Mouse (Mus musculus) myocyte (in vitro differentiated cells): ENCODE data around the gene Pdcl3.

Source experiments
- E2F4 ChIP-seq: IDR thresholded peaks from one replicate; pipeline ENCODE4 v1.6.1; 2011; ENCODE audit warnings: mild to moderate bottlenecking, control low read depth, moderate library complexity; ENCODE audit not compliant: insufficient read depth
- MYOG ChIP-seq, 3 experiments: IDR thresholded peaks; one replicate each; pipeline ENCODE4 v1.6.1; 2011; ENCODE audit warnings: control low read depth in 2 of 3, low read depth in 2 of 3, mild to moderate bottlenecking in 2 of 3; ENCODE audit not compliant: insufficient read length in 2 of 3, control insufficient read depth in 1 of 3, insufficient read depth in 1 of 3
- POLR2A ChIP-seq: IDR thresholded peaks from one replicate; pipeline ENCODE4 v1.6.1; 2011; ENCODE audit warnings: low read depth, mild to moderate bottlenecking, control low read depth, moderate library complexity; ENCODE audit not compliant: insufficient read length
- REST ChIP-seq: IDR thresholded peaks from one replicate; pipeline ENCODE4 v1.6.1; 2011; ENCODE audit warnings: mild to moderate bottlenecking, control low read depth, moderate library complexity; ENCODE audit not compliant: insufficient read depth, insufficient read length
- TCF3 ChIP-seq: IDR thresholded peaks from one replicate; pipeline ENCODE4 v1.6.1; 2011; ENCODE audit warnings: low read depth, control low read depth; ENCODE audit not compliant: insufficient read length

DNA sequence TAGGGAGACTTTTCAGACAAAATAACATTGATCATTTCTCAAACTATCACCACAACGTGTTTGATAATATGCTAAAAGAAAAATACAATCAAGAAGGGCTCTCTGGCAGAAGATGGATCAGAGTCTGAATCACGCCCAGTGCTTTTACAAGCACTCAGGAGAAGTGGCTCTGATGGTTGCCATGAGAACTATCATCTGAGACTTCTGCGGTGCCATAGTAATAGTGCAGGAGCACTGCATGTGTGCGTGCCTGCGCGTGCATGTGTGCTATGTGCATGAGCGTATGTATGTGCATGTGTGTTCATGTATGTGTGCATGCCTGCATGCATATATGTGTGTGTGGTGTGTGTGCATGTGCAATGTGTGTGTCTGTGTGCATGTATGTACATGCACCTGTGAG is 43.8 kb downstream of the Pdcl3 start:
- TF ChIP-seq TCF3 (no peak), POLR2A (no peak), E2F4 (no peak), MYOG (IDR thresholded peaks at IDR 0.05; ENCODE audit: control insufficient read depth in 1 of 3, insufficient read depth in 1 of 3, insufficient read length in 2 of 3, low read depth in 2 of 3) (no peak), REST (no peak)
